In genomic region chr6:148761475-148761874, GRCm38 (mm10) we compare ENCODE assay signal across 16 mouse cellular contexts.
"Had no signal": no experiment of that assay in that cellular context is flagged by ENCODE, and none has a peak within 500 bp of the region (broad histone marks: within the 10 kb centered on the region; RNA-seq: fewer than 3 reads in every experiment).

No protein-coding gene starts in this region.

- H3K9ac ChIP-seq: limb, embryonic 12.5 days; liver, embryonic 15.5 days; midbrain, embryonic 12.5 days; neural tube, embryonic 15.5 days had no signal

- H3K36me3 ChIP-seq: limb, embryonic 12.5 days; liver, embryonic 15.5 days; midbrain, embryonic 12.5 days; neural tube, embryonic 15.5 days had no signal

- H3K4me3 ChIP-seq: limb, embryonic 12.5 days; liver, embryonic 15.5 days; megakaryocyte, embryonic 14.5 days; midbrain, embryonic 12.5 days; neural tube, embryonic 15.5 days had no signal

- DNase-seq: kidney, adult 8-10 months; kidney, postnatal 36 days; layer of hippocampus, adult 9-11 months; layer of hippocampus, postnatal 36 days; lung, adult 2 months; lung, postnatal 36 days; right cerebral cortex, adult 18-20 months; right cerebral cortex, postnatal 25 days; thymus, postnatal 4 days had no signal

- H3K27me3 ChIP-seq: limb, embryonic 12.5 days; liver, embryonic 15.5 days; megakaryocyte, embryonic 14.5 days; midbrain, embryonic 12.5 days; neural tube, embryonic 15.5 days had no signal

- H3K4me1 ChIP-seq: limb, embryonic 12.5 days; liver, embryonic 15.5 days; megakaryocyte, embryonic 14.5 days; midbrain, embryonic 12.5 days; neural tube, embryonic 15.5 days had no signal

- H3K27ac ChIP-seq: kidney, postnatal 0 days; limb, embryonic 12.5 days; liver, embryonic 15.5 days; midbrain, embryonic 12.5 days; neural tube, embryonic 15.5 days had no signal

- H3K4me2 ChIP-seq: limb, embryonic 12.5 days; liver, embryonic 15.5 days; midbrain, embryonic 12.5 days; neural tube, embryonic 15.5 days had no signal

- ATAC-seq: lung, postnatal 0 days had no signal

- H3K9me3 ChIP-seq: limb, embryonic 12.5 days; liver, embryonic 15.5 days; midbrain, embryonic 12.5 days; neural tube, embryonic 15.5 days had no signal
